Mouse (Mus musculus): Measurements from ENCODE around the gene Med15.

DNA sequence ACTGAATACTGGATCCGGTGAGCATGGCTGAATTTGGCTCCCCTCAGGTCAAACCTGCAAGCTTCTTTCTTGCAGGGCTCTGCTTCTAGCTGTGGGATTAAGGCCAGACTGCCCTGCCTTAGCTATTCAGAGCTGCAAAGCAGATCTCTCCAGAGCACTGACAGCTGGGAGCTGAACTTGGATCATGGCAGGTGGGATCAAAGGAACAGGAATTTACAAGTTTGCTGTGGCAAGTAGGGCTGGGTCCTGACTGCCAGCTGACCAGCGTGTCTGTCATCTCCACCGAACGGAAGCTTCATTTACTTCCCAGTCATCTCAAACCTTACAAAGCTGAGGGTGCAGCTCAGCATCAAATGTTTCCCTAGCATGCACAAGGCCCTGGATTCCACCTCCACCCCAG, 45.5 kb upstream of the Med15 start:
- TF ChIP-seq POLR2A (IDR thresholded peaks at IDR 0.05; ENCODE audit: low read depth, low read length) (no peak), CTCF (IDR thresholded peaks at IDR 0.05; ENCODE audit: borderline replicate concordance, insufficient read depth, low read length) (no peak)
